8 mouse cellular contexts compared by ENCODE assay signal in genomic region chr17:4994813-4995560, GRCm38 (mm10). TPM values are rescaled to one million over a fixed set of nuclear protein-coding genes. Genes with fewer than 3 reads are reported as not detected.
DNase-seq lines count a peak whose midpoint lies in the region; ATAC-seq and TF ChIP-seq lines count a peak whose summit lies in the region.

No protein-coding gene starts in this region.

- peak; percentile 74 for ATAC-seq in midbrain, postnatal 0 days (ENCODE audit: low FRiP score)

- no peaks in the 10 kb centered on the region for H3K36me3 ChIP-seq in embryonic facial prominence, embryonic 10.5 days (replicated peaks)
- no peaks in the 10 kb centered on the region for H3K36me3 ChIP-seq in liver, adult 2 months (ENCODE audit: control insufficient read depth, insufficient read depth, low read length)
- H3K36me3 ChIP-seq in midbrain, postnatal 0 days (ENCODE audit: insufficient read depth, low read length) = no peaks in the 10 kb centered on the region
- no peaks in the 10 kb centered on the region for H3K36me3 ChIP-seq in splenic B cell, adult 2 months (ENCODE audit: control insufficient read depth, insufficient read depth, low read length, poor library complexity, severe bottlenecking)

- peak overlapping the region; percentile 100 for H3K27ac ChIP-seq in embryonic facial prominence, embryonic 10.5 days (replicated peaks)
- peak overlapping the region; percentile 99 for H3K27ac ChIP-seq in liver, adult 2 months (replicated peaks; ENCODE audit: insufficient read depth, low read depth, low read length)
- H3K27ac ChIP-seq in midbrain, postnatal 0 days (ENCODE audit: low read depth, low read length) = peak overlapping the region; percentile 100

- peaks cover 47% of the 10 kb centered on the region for H3K4me1 ChIP-seq in embryonic facial prominence, embryonic 10.5 days
- H3K4me1 ChIP-seq in liver, adult 2 months (ENCODE audit: control insufficient read depth, insufficient read depth, low read length) = peaks cover 11% of the 10 kb centered on the region; the same call in 1 of the 2 replicates
- 0 out of 2 replicates have a peak, but pooled peaks cover 3% of the 10 kb centered on the region for H3K4me1 ChIP-seq in midbrain, postnatal 0 days (ENCODE audit: insufficient read depth, low read length)

- H3K9ac ChIP-seq in liver, adult 2 months (ENCODE audit: low read depth, low read length) = peak overlapping the region; percentile 100
- peak overlapping the region; percentile 99 for H3K9ac ChIP-seq in midbrain, postnatal 0 days (replicated peaks; ENCODE audit: low read length, poor library complexity, severe bottlenecking)

- peak overlapping the region; percentile 97 for H3K4me3 ChIP-seq in embryonic facial prominence, embryonic 10.5 days
- peak overlapping the region; percentile 100 for H3K4me3 ChIP-seq in liver, adult 2 months (ENCODE audit: insufficient read depth, low read depth, low read length)
- peak overlapping the region; percentile 95 for H3K4me3 ChIP-seq in midbrain, postnatal 0 days (ENCODE audit: low read depth, low read length)

- TF ChIP-seq POLR2A in liver, adult 2 months (IDR thresholded peaks at IDR 0.05; ENCODE audit: extremely low read depth, insufficient read depth, low read length) = no peak

- H3K27me3 ChIP-seq in embryonic facial prominence, embryonic 10.5 days (replicated peaks; ENCODE audit: low read depth, poor library complexity, severe bottlenecking) = no peaks in the 10 kb centered on the region
- no peaks in the 10 kb centered on the region for H3K27me3 ChIP-seq in liver, adult 2 months (ENCODE audit: control insufficient read depth, insufficient read depth, low read length)
- H3K27me3 ChIP-seq in midbrain, postnatal 0 days (ENCODE audit: insufficient read depth, low read length) = no peaks in the 10 kb centered on the region
- H3K27me3 ChIP-seq in splenic B cell, adult 2 months (ENCODE audit: control insufficient read depth, insufficient read depth, low read length, poor library complexity, severe bottlenecking) = no peaks in the 10 kb centered on the region

- peak; percentile 65 for DNase-seq in 416B (ENCODE audit: low read depth)
- DNase-seq in adrenal gland, postnatal 10 days = peak; percentile 77
- DNase-seq in embryonic facial prominence, embryonic 10.5 days (ENCODE audit: low spot score) = peak; percentile 80
- peak; percentile 72 to 74 for DNase-seq in heart, adult 18-20 months
- peak; percentile 80 for DNase-seq in kidney, adult 18-20 months
- DNase-seq in liver, adult 2 months (ENCODE audit: extremely low read depth, low read depth, low spot score) = no peak
- DNase-seq in midbrain, postnatal 0 days (ENCODE audit: low spot score) = peak; percentile 71
- DNase-seq in splenic B cell, adult 2 months (ENCODE audit: low read depth, low spot score) = peak; percentile 75

- no peaks in the 10 kb centered on the region for H3K9me3 ChIP-seq in embryonic facial prominence, embryonic 10.5 days
- no peaks in the 10 kb centered on the region for H3K9me3 ChIP-seq in midbrain, postnatal 0 days (ENCODE audit: low read length)

- no peak for TF ChIP-seq CTCF in liver, adult 2 months (IDR thresholded peaks at IDR 0.05; ENCODE audit: low read depth, low read length)
- no peak for TF ChIP-seq CTCF in midbrain, postnatal 0 days (IDR thresholded peaks at IDR 0.05)

- peak overlapping the region; percentile 76 for H3K4me2 ChIP-seq in midbrain, postnatal 0 days (ENCODE audit: low read depth, low read length, poor library complexity, severe bottlenecking)

- H3K79me2 ChIP-seq in liver, adult 2 months (ENCODE audit: control insufficient read depth, insufficient read depth, low read length) = peaks cover 29% of the 10 kb centered on the region

- under 1% methylated on average over 77 of the region's 81 CpGs for WGBS in embryonic facial prominence, embryonic 10.5 days
- 6% methylated on average over 74 of the region's 81 CpGs for WGBS in liver, adult 2 months
- 1% methylated on average over 37 of the region's 81 CpGs for WGBS in midbrain, postnatal 0 days

RNA-seq across cellular contexts. Expression of gene Arid1b, which starts 0.9 kb away (rescaled TPM):
- total RNA-seq in adrenal gland, postnatal 10 days (2021) = 10 to 100 TPM; 56.1 to 75.4 TPM
- polyA plus RNA-seq in embryonic facial prominence, embryonic 10.5 days (2016; fragmentation: Nextera tagmentation; extraction: Ambion mirVana) = 12.4 and 12.7 TPM in 2 replicates
- total RNA-seq in heart, adult 18-20 months (2021) = 10 to 100 TPM; 23.5 to 27.7 TPM
- 9.7 and 12.5 TPM in 2 replicates for total RNA-seq in liver, adult 2 months (2014; rRNA removed)
- polyA plus RNA-seq in liver, adult 2 months (2012; rRNA removed) = 11.7 and 12.1 TPM in 2 replicates
- total RNA-seq in midbrain, postnatal 0 days (2014; rRNA removed) = 62.0 and 73.3 TPM in 2 replicates
- 10.1 and 11.9 TPM in 2 replicates for polyA plus RNA-seq in midbrain, postnatal 0 days (2015; fragmentation: Nextera tagmentation; extraction: Ambion mirVana)
